Mouse (Mus musculus) layer of hippocampus, adult 8-10 months (tissue): Measurements from ENCODE around the gene Fcer1g. TPM values are rescaled to one million over a fixed set of nuclear protein-coding genes. Genes with fewer than 3 reads are reported as not detected.
A peak's percentile ranks its signal among the peaks of the same experiment; 100 is the strongest.
"Not testable (repeated sequence)": the region's sequence is repeated elsewhere in the genome, so short reads cannot be mapped to it uniquely, and the experiment has no call there.

Source experiments
- DNase-seq, 2 experiments: peaks; one replicate each; pipeline ENCODE4 v3.0.0; 2022; ENCODE audit warnings: low spot score in 2 of 2
- total RNA-seq, 4 experiments: library from RNA; stranded (reverse); gene quantifications; 2 replicates each; pipeline ENCODE4 v1.2.4; 2022

Gene Fcer1g
- total RNA-seq, 4 experiments from 2014 or later, result 10.9 to 95.1 (median 48.8) TPM

GRCm38 (mm10) chr1:171245353-171245752 lies 11.2 kb upstream of the Fcer1g start:
- DNase-seq, result no peak

- DNase-seq, result not testable (repeated sequence)
Measured at GRCm38 (mm10) chr1:171241952-171242351, 7.8 kb upstream of the Fcer1g start.

GRCm38 (mm10) chr1:171240911-171241310 lies 6.7 kb upstream of the Fcer1g start:
- DNase-seq, result no peak

- DNase-seq, result no peak
Measured at GRCm38 (mm10) chr1:171239992-171240744, 6.0 kb upstream of the Fcer1g start.

GRCm38 (mm10) chr1:171238463-171238862 lies 4.3 kb upstream of the Fcer1g start:
- no peak for DNase-seq

GRCm38 (mm10) chr1:171237438-171237837 lies 3.3 kb upstream of the Fcer1g start:
- no peak for DNase-seq

GRCm38 (mm10) chr1:171235791-171236190 lies 1.6 kb upstream of the Fcer1g start:
- DNase-seq, result no peak

GRCm38 (mm10) chr1:171234538-171234937 lies 373 bp upstream of the Fcer1g start:
- no peak for DNase-seq

GRCm38 (mm10) chr1:171232800-171233730 lies 1.1 kb downstream of the Fcer1g start:
- DNase-seq, result no peak

GRCm38 (mm10) chr1:171232348-171232747 lies 1.8 kb downstream of the Fcer1g start:
- no peak for DNase-seq

- no peak for DNase-seq
Measured at GRCm38 (mm10) chr1:171231844-171232243, 2.3 kb downstream of the Fcer1g start.

GRCm38 (mm10) chr1:171230215-171230614 lies 4.0 kb downstream of the Fcer1g start:
- no peak for DNase-seq

GRCm38 (mm10) chr1:171229750-171230149 lies 4.4 kb downstream of the Fcer1g start:
- no peak for DNase-seq

GRCm38 (mm10) chr1:171227879-171228278 lies 6.3 kb downstream of the Fcer1g start:
- DNase-seq, result no peak

GRCm38 (mm10) chr1:171226780-171227179 lies 7.4 kb downstream of the Fcer1g start:
- DNase-seq, result no peak

- DNase-seq, result no peak
Measured at GRCm38 (mm10) chr1:171224857-171225256, 9.3 kb downstream of the Fcer1g start, which contains the start of gene Apoa2. Gene Apoa2 (plus strand): TSS chr1:171225054.

- DNase-seq, result no peak
Measured at GRCm38 (mm10) chr1:171223796-171224195, 10.4 kb downstream of the Fcer1g start.

GRCm38 (mm10) chr1:171223168-171223567 lies 11.0 kb downstream of the Fcer1g start:
- DNase-seq, result no peak

- DNase-seq, result peak; percentile 97 to 99
Measured at GRCm38 (mm10) chr1:171222238-171223155, 11.7 kb downstream of the Fcer1g start, which contains the start of gene Tomm40l. Gene Tomm40l (minus strand): TSS chr1:171222514.

- DNase-seq, result no peak
Measured at GRCm38 (mm10) chr1:171221281-171222193, 12.6 kb downstream of the Fcer1g start.
